Mouse (Mus musculus) kidney, embryonic 16.5 days (tissue): ENCODE results near the gene Olfr1392. TPM values are rescaled to one million over a fixed set of nuclear protein-coding genes. Genes with fewer than 3 reads are reported as not detected.
A peak's percentile ranks its signal among the peaks of the same experiment; 100 is the strongest.

Experiments
- ATAC-seq: fragments of 200-750 bp; cut with Nextera tagmentation; 2 replicates; pipeline ENCODE4 v1.8.0; 2017; ENCODE audit warnings: moderate TSS enrichment; ENCODE audit not compliant: low FRiP score, low TSS enrichment
- H3K27ac ChIP-seq: fragments of 300-500 bp; sonication (generic); 2 replicates; pipeline ENCODE4 v1.5.1; 2014; ENCODE audit warnings: low read length
- H3K27me3 ChIP-seq: fragments of 300-500 bp; sonication (generic); 2 replicates; pipeline ENCODE4 v1.6.1; 2014; ENCODE audit warnings: low read length, control low read depth, mixed read lengths; ENCODE audit not compliant: insufficient read depth
- H3K36me3 ChIP-seq: fragments of 300-500 bp; sonication (generic); 2 replicates; pipeline ENCODE4 v1.6.1; 2014; ENCODE audit warnings: low read length, control low read depth, mixed read lengths; ENCODE audit not compliant: insufficient read depth
- H3K4me1 ChIP-seq: fragments of 300-500 bp; sonication (generic); 2 replicates; pipeline ENCODE4 v1.6.1; 2014; ENCODE audit warnings: low read length, control low read depth, mixed read lengths; ENCODE audit not compliant: insufficient read depth
- H3K4me2 ChIP-seq: fragments of 300-500 bp; sonication (generic); replicated peaks from 2 replicates; pipeline ENCODE4 v1.6.1; 2014; ENCODE audit warnings: low read depth, low read length
- H3K4me3 ChIP-seq: fragments of 300-500 bp; sonication (generic); 2 replicates; pipeline ENCODE4 v1.5.1; 2014; ENCODE audit warnings: mild to moderate bottlenecking, low read length
- H3K9ac ChIP-seq: fragments of 300-500 bp; sonication (generic); replicated peaks from 2 replicates; pipeline ENCODE4 v1.6.1; 2014; ENCODE audit warnings: low read length
- H3K9me3 ChIP-seq: fragments of 300-500 bp; sonication (generic); 2 replicates; pipeline ENCODE4 v1.6.1; 2016; ENCODE audit warnings: low read length, control low read depth
- WGBS: fragments of 180-500 bp; shearing (Covaris S2); extraction: QIAGEN DNeasy Blood & Tissue Kit; methylation state at CpG from one replicate; pipeline ENCODE4 v1.1.7; 2014; 5-methylcytosine and 5-hydroxymethylcytosine counted together
- polyA plus RNA-seq: library from polyadenylated mRNA; unstranded; fragments of >200 nt; fragmentation: Nextera tagmentation; extraction: Ambion mirVana; gene quantifications from 2 replicates; pipeline ENCODE4 v1.2.1, GENCODE M21; 2015

The Olfr1392 gene
- polyA plus RNA-seq, 1 experiment from 2014 or later = not detected

GRCm38 (mm10) chr11:49263149-49263548 lies 21.9 kb upstream of the Olfr1392 start:
- Histone ChIP-seq H3K9ac (no peak overlapping the region), H3K27me3 (no peaks in the 10 kb centered on the region), H3K36me3 (peaks cover 31% of the 10 kb centered on the region), H3K4me2 (no peak overlapping the region), H3K4me1 (0 out of 2 replicates have a peak, but pooled peaks cover 6% of the 10 kb centered on the region), H3K4me3 (no peak overlapping the region), H3K27ac (no peak overlapping the region), H3K9me3 (no peaks in the 10 kb centered on the region)
- WGBS = 96% methylated on average over 6 of the region's 6 CpGs
- no peak for ATAC-seq

- Histone ChIP-seq H3K36me3 (peaks cover 31% of the 10 kb centered on the region), H3K4me1 (0 out of 2 replicates have a peak, but pooled peaks cover 6% of the 10 kb centered on the region), H3K27ac (no peak overlapping the region), H3K9ac (no peak overlapping the region), H3K4me2 (no peak overlapping the region), H3K9me3 (no peaks in the 10 kb centered on the region), H3K27me3 (no peaks in the 10 kb centered on the region), H3K4me3 (no peak overlapping the region)
- ATAC-seq = no peak
- 91% methylated on average over 7 of the region's 7 CpGs for WGBS
Observed at GRCm38 (mm10) chr11:49264081-49264480, 21.0 kb upstream of the Olfr1392 start.

DNA sequence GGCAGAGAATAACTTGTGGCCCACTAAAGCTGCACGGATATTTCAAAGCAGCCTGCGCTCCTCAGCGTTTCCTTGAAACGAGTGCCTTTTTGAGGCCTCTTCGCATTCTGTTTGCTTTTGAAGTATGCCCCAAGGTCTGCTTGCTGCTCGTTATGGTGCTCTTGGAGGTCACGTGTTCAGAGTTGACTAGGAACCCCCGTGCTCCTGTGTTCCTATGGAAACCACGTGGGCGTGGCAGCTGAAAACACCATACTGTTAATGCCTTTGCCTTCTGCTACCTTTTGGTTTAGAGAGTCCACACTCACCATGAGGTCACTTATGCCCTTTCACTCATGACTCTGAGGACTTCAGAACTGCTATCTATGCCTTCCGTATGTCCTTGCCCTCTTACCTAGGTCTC lies 20.5 kb upstream of the Olfr1392 start:
- no peak overlapping the region for H3K4me3 ChIP-seq
- 71% methylated on average over 11 of the region's 11 CpGs for WGBS
- no peaks in the 10 kb centered on the region for H3K9me3 ChIP-seq
- ATAC-seq = no peak
- no peak overlapping the region for H3K4me2 ChIP-seq
- no peak overlapping the region for H3K9ac ChIP-seq
- H3K27ac ChIP-seq = no peak overlapping the region
- H3K4me1 ChIP-seq = 0 out of 2 replicates have a peak, but pooled peaks cover 6% of the 10 kb centered on the region
- no peaks in the 10 kb centered on the region for H3K27me3 ChIP-seq
- peaks cover 31% of the 10 kb centered on the region for H3K36me3 ChIP-seq

DNA sequence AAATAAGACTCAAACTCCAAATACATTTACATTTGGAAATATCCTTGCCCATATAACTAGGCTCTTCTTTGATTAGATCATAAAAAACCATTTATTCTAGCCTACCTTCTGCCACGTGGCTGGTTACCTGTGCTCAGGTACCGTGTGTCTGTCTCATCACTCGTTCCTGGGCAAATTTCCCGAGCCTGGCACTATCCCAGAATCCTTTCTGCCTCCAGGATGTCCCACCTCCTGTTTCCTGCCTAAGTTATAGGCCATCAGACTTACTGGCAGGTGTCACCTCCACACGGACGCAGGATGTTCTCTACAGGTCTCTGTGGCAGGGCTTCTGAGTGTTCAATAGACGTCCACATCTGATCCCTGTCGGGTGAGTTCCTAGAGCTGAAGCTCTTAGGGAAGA lies 20.0 kb upstream of the Olfr1392 start:
- Histone ChIP-seq H3K9me3 (no peaks in the 10 kb centered on the region), H3K4me2 (no peak overlapping the region), H3K4me3 (no peak overlapping the region), H3K27me3 (no peaks in the 10 kb centered on the region), H3K36me3 (peaks cover 31% of the 10 kb centered on the region), H3K27ac (no peak overlapping the region), H3K4me1 (0 out of 2 replicates have a peak, but pooled peaks cover 6% of the 10 kb centered on the region), H3K9ac (no peak overlapping the region)
- 87% methylated on average over 8 of the region's 8 CpGs for WGBS
- ATAC-seq = no peak

GRCm38 (mm10) chr11:49266671-49267070 lies 18.4 kb upstream of the Olfr1392 start:
- H3K4me2 ChIP-seq = no peak overlapping the region
- H3K9ac ChIP-seq = no peak overlapping the region
- no peaks in the 10 kb centered on the region for H3K27me3 ChIP-seq
- H3K4me1 ChIP-seq = 0 out of 2 replicates have a peak, but pooled peaks cover 6% of the 10 kb centered on the region
- H3K36me3 ChIP-seq = peaks cover 19% of the 10 kb centered on the region
- H3K9me3 ChIP-seq = no peaks in the 10 kb centered on the region
- peak; percentile 58 for ATAC-seq
- peak overlapping the region; percentile 65 for H3K27ac ChIP-seq
- no peak overlapping the region for H3K4me3 ChIP-seq
- WGBS = 67% methylated on average over 6 of the region's 6 CpGs

- no peaks in the 10 kb centered on the region for H3K27me3 ChIP-seq
- 0 out of 2 replicates have a peak, but pooled peaks cover 6% of the 10 kb centered on the region for H3K4me1 ChIP-seq
- H3K27ac ChIP-seq = peak overlapping the region; percentile 65
- no peak overlapping the region for H3K4me2 ChIP-seq
- WGBS = 79% methylated on average over 10 of the region's 10 CpGs
- ATAC-seq = no peak
- H3K4me3 ChIP-seq = no peak overlapping the region
- peaks cover 14% of the 10 kb centered on the region for H3K36me3 ChIP-seq
- H3K9me3 ChIP-seq = no peaks in the 10 kb centered on the region
- no peak overlapping the region for H3K9ac ChIP-seq
Observed at GRCm38 (mm10) chr11:49267316-49267715, 17.8 kb upstream of the Olfr1392 start.

- 66% methylated on average over 15 of the region's 15 CpGs for WGBS
- Histone ChIP-seq H3K27ac (peak overlapping the region; percentile 65; the same call in 1 of the 2 replicates), H3K36me3 (peaks cover 14% of the 10 kb centered on the region), H3K9ac (no peak overlapping the region), H3K4me1 (0 out of 2 replicates have a peak, but pooled peaks cover 6% of the 10 kb centered on the region), H3K4me3 (no peak overlapping the region), H3K9me3 (no peaks in the 10 kb centered on the region), H3K27me3 (no peaks in the 10 kb centered on the region), H3K4me2 (no peak overlapping the region)
- ATAC-seq = no peak
Observed at GRCm38 (mm10) chr11:49267970-49268579, 17.0 kb upstream of the Olfr1392 start.

GRCm38 (mm10) chr11:49269761-49270160 lies 15.3 kb upstream of the Olfr1392 start:
- WGBS = 90% methylated on average over 9 of the region's 9 CpGs

DNA sequence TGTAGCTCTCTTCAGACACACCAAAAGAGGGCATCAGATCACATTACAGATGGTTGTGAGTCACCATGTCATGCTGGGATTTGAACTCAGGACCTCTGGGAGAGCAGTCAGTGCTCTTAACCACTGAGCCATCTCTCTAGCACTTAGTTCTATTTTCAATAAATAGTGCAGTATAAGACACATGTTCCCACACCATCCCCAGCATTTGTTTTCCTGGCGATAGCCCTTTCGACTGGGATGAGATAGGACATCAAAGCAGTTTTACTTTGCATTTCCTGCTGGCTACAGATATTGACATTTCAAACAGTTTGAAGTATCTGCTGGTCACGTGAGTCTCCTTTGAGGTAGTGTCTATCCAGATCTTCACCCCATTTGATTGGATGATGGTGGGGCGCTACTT lies 14.7 kb upstream of the Olfr1392 start:
- WGBS = 90% methylated on average over 4 of the region's 4 CpGs
- H3K4me2 ChIP-seq = no peak overlapping the region
- no peak overlapping the region for H3K27ac ChIP-seq

More at GRCm38 (mm10) chr11:49269761-49270160, 15.3 kb upstream of the Olfr1392 start:
- Histone ChIP-seq H3K9ac (no peak overlapping the region), H3K27ac (no peak overlapping the region), H3K27me3 (no peaks in the 10 kb centered on the region), H3K4me3 (no peak overlapping the region), H3K36me3 (no peaks in the 10 kb centered on the region), H3K4me1 (0 out of 2 replicates have a peak, but pooled peaks cover 6% of the 10 kb centered on the region), H3K4me2 (no peak overlapping the region), H3K9me3 (no peaks in the 10 kb centered on the region)
- no peak for ATAC-seq

GRCm38 (mm10) chr11:49271334-49271733 lies 13.7 kb upstream of the Olfr1392 start:
- no peak for ATAC-seq
- H3K4me2 ChIP-seq = no peak overlapping the region
- H3K27ac ChIP-seq = no peak overlapping the region
- 0 out of 2 replicates have a peak, but pooled peaks cover 6% of the 10 kb centered on the region for H3K4me1 ChIP-seq
- no peak overlapping the region for H3K4me3 ChIP-seq
- 29% methylated on average over 7 of the region's 7 CpGs for WGBS
- H3K9ac ChIP-seq = no peak overlapping the region
- H3K9me3 ChIP-seq = no peaks in the 10 kb centered on the region
- no peaks in the 10 kb centered on the region for H3K36me3 ChIP-seq
- no peaks in the 10 kb centered on the region for H3K27me3 ChIP-seq

More for the DNA sequence above, 14.7 kb upstream of the Olfr1392 start:
- no peaks in the 10 kb centered on the region for H3K9me3 ChIP-seq
- H3K4me3 ChIP-seq = no peak overlapping the region
- no peak overlapping the region for H3K9ac ChIP-seq
- 0 out of 2 replicates have a peak, but pooled peaks cover 6% of the 10 kb centered on the region for H3K4me1 ChIP-seq
- H3K36me3 ChIP-seq = no peaks in the 10 kb centered on the region
- no peak for ATAC-seq
- H3K27me3 ChIP-seq = no peaks in the 10 kb centered on the region
